Mouse (Mus musculus) heart, adult 2 months (tissue): Measurements from ENCODE around the gene Ppp1r14a.

ENCODE experiments used
- CTCF ChIP-seq: fragments of 200-600 bp; IDR thresholded peaks from 2 replicates; pipeline ENCODE4 v1.8.1; 2022; ENCODE audit warnings: antibody characterized with exemption, mild to moderate bottlenecking, moderate library complexity
- EP300 ChIP-seq: fragments of 200-500 bp; IDR thresholded peaks from 2 replicates; pipeline ENCODE4 v1.6.1; 2011; ENCODE audit warnings: low read depth, low read length, control low read depth; ENCODE audit not compliant: insufficient read depth
- POLR2A ChIP-seq: fragments of 200-500 bp; IDR thresholded peaks from 2 replicates; pipeline ENCODE4 v1.6.1; 2011; ENCODE audit warnings: mild to moderate bottlenecking, low read depth, low read length, control low read depth; ENCODE audit not compliant: insufficient read depth

- TF ChIP-seq POLR2A, result no peak
- TF ChIP-seq EP300, result no peak
- TF ChIP-seq CTCF, result no peak
These were observed 13.5 kb downstream of the Ppp1r14a start for GRCm38 (mm10) chr7:29302641-29303040.
